Mouse (Mus musculus) ES-E14 (cell line): ENCODE measurements around the gene 4930519G04Rik.

Source experiments
- CHD2 ChIP-seq: IDR thresholded peaks from 2 replicates; pipeline ENCODE4 v1.6.1; 2014; ENCODE audit warnings: mild to moderate bottlenecking, low read depth, low read length, inconsistent platforms
- HCFC1 ChIP-seq: IDR thresholded peaks from 2 replicates; pipeline ENCODE4 v1.6.1; 2012; ENCODE audit warnings: low read length, inconsistent platforms, borderline replicate concordance; ENCODE audit not compliant: insufficient read depth
- ZC3H11A ChIP-seq: IDR thresholded peaks from 2 replicates; pipeline ENCODE4 v1.6.1; 2012; ENCODE audit warnings: low read depth, mild to moderate bottlenecking, inconsistent platforms, low read length, borderline replicate concordance
- ZNF384 ChIP-seq: IDR thresholded peaks from 2 replicates; pipeline ENCODE4 v1.6.1; 2012; ENCODE audit warnings: low read depth, low read length, inconsistent platforms

DNA sequence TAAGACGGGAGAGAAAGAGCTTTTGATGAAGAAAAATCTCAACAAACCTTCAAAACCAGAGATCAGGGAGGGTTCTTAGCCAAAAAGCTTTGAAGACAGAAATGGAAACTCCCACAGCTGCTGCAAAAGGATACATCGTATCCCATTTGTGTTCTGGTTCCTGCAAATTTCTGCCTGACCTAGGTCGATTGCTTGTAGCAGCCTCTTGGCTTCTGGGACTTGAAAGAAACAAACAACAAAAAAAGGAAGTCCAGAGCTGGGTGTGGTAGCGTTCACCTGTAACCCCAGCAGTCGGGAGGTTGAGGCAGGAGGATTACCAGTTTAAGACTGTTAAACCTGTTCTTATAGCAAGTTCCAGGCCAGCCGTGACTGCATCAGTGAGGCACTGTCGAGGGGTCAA is 45.4 kb downstream of the 4930519G04Rik start:
- TF ChIP-seq ZC3H11A: no peak
- no peak for TF ChIP-seq CHD2
- no peak for TF ChIP-seq HCFC1
- no peak for TF ChIP-seq ZNF384
